Mouse (Mus musculus) liver, embryonic 11.5 days (tissue): ENCODE results near the gene Brf1. TPM values are rescaled to one million over a fixed set of nuclear protein-coding genes. Genes with fewer than 3 reads are reported as not detected.

Experiments
- ATAC-seq: fragments of 200-750 bp; cut with Nextera tagmentation; replicated peaks from 2 replicates; pipeline ENCODE4 v1.8.0; 2017; ENCODE audit warnings: moderate number of reproducible peaks, mild to moderate bottlenecking, moderate TSS enrichment, moderate library complexity; ENCODE audit not compliant: low FRiP score
- DNase-seq: peaks from one replicate; pipeline ENCODE4 v3.0.0-alpha.2; 2017; ENCODE audit warnings: low spot score
- H3K27ac ChIP-seq: fragments of 300-500 bp; sonication (generic); 2 replicates; pipeline ENCODE4 v1.5.1; 2014; ENCODE audit warnings: mild to moderate bottlenecking, low read depth, low read length, control low read depth
- H3K27me3 ChIP-seq: fragments of 300-500 bp; sonication (generic); replicated peaks from 2 replicates; pipeline ENCODE4 v1.6.1; 2014; ENCODE audit warnings: low read length, mixed read lengths; ENCODE audit not compliant: control insufficient read depth, insufficient read depth
- H3K36me3 ChIP-seq: fragments of 300-500 bp; sonication (generic); 2 replicates; pipeline ENCODE4 v1.6.1; 2014; ENCODE audit warnings: mild to moderate bottlenecking, low read length, moderate library complexity, mixed read lengths; ENCODE audit not compliant: control insufficient read depth, insufficient read depth
- H3K4me1 ChIP-seq: fragments of 300-500 bp; sonication (generic); replicated peaks from 2 replicates; pipeline ENCODE4 v1.6.1; 2014; ENCODE audit warnings: low read length, mixed read lengths; ENCODE audit not compliant: control insufficient read depth, insufficient read depth
- H3K4me2 ChIP-seq: fragments of 300-500 bp; sonication (generic); 2 replicates; pipeline ENCODE4 v1.6.1; 2014; ENCODE audit warnings: mild to moderate bottlenecking, control low read depth, moderate library complexity
- H3K4me3 ChIP-seq: fragments of 300-500 bp; sonication (generic); 2 replicates; pipeline ENCODE4 v1.5.1; 2014; ENCODE audit warnings: low read depth, low read length, control low read depth
- H3K9ac ChIP-seq: fragments of 300-500 bp; sonication (generic); 2 replicates; pipeline ENCODE4 v1.6.1; 2014; ENCODE audit warnings: low read depth, low read length, control low read depth
- H3K9me3 ChIP-seq: fragments of 300-500 bp; sonication (generic); 2 replicates; pipeline ENCODE4 v1.6.1; 2016; ENCODE audit warnings: low read length, inconsistent platforms, mixed read lengths; ENCODE audit not compliant: control insufficient read depth
- WGBS: fragments of 180-500 bp; shearing (Covaris S2); extraction: QIAGEN DNeasy Blood & Tissue Kit; methylation state at CpG from one replicate; pipeline ENCODE4 v1.1.7; 2014; 5-methylcytosine and 5-hydroxymethylcytosine counted together
- polyA plus RNA-seq: library from polyadenylated mRNA; unstranded; fragments of >200 nt; fragmentation: Nextera tagmentation; extraction: Ambion mirVana; gene quantifications from 2 replicates; pipeline ENCODE4 v1.2.1, GENCODE M21; 2014

Brf1 gene
- 51.8 and 52.9 TPM in 2 replicates for polyA plus RNA-seq

DNA sequence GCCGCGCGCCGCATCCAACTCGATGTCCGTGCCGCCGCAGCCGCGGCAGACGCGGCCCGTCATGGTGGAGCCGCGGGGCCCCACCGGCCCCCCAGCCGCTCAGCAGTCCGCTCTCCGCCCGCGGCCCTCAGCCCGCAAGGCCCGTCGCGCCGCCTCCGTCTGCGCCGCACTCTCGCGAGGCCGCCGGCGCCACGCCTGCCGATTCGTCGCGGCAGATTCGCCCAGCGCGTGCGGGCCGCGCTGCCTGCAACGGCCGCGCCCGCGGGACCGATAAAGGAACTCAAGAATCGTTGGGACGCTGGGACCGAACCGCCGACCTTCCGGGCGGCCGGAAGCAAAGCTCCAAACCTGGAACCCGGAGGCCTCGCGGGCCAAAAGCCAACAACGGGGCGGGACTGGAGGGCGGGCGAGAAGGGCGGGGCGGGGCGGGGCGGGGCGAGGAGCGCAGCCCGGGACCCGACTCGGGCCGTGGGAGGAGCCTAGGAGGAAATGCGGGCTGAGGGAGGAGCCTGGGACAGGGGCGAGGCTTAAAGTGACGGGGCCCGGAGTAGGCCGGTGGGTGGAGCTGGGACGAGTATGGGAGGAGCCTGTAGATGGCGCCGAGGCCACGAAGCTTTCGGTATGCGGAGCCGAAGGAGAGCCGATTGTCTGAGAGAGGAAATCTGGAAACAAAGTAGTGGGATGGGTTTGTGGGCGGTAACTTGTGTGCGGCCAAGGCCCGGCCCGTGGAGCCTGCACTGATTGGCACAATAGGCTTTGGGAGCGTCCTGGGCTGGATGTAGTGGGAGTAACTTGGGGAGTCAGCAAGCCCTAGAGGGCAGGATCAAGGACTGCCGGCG is at the start of gene Brf1:
Gene Brf1, minus strand, starts transcription at position 411 of the 839 bp plus-strand sequence.
- Histone ChIP-seq H3K9ac (peak within 1 kb of the TSS; percentile 96), H3K4me3 (peak within 1 kb of the TSS; percentile 90), H3K27ac (peak within 1 kb of the TSS; percentile 98), H3K4me1 (peaks cover 16% of the 10 kb centered on the region), H3K36me3 (peaks cover 4% of the 10 kb centered on the region; the same call in 1 of the 2 replicates), H3K9me3 (no peaks in the 10 kb centered on the region), H3K27me3 (no peaks in the 10 kb centered on the region), H3K4me2 (peak within 1 kb of the TSS; percentile 69)
- ATAC-seq (peak; percentile 96), DNase-seq (peak; percentile 97)
- WGBS: under 1% methylated on average over 91 of the region's 96 CpGs

DNA sequence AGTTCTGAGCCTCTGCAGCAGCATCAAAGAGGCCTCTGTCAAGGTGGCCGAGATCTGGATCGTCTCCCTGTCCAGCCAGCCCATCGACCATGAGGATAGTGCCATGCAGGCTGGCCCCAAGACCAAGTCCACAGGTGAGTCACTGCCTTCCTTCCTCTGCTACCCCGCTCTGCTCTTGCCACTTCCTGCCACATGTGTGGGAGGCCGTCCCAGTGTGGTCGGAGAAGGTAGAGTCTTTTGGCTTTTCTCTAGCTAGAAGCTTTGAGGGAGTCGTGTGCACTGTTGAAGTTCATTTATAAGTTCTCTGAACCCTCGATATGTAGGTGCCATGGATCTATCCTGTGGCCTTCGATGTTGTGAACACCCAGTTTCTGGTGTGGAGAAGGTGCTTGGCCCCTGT is 49.3 kb upstream of the Brf1 start:
- ATAC-seq (no peak), DNase-seq (no peak)
- H3K9me3 ChIP-seq: no peaks in the 10 kb centered on the region
- H3K4me1 ChIP-seq: no peaks in the 10 kb centered on the region
- no peak overlapping the region for H3K9ac ChIP-seq
- WGBS: 82% methylated on average over 9 of the region's 9 CpGs
- no peak overlapping the region for H3K4me2 ChIP-seq
- H3K27ac ChIP-seq: no peak overlapping the region
- H3K4me3 ChIP-seq: no peak overlapping the region
- peaks cover 7% of the 10 kb centered on the region; the same call in 1 of the 2 replicates for H3K36me3 ChIP-seq
- H3K27me3 ChIP-seq: no peaks in the 10 kb centered on the region

DNA sequence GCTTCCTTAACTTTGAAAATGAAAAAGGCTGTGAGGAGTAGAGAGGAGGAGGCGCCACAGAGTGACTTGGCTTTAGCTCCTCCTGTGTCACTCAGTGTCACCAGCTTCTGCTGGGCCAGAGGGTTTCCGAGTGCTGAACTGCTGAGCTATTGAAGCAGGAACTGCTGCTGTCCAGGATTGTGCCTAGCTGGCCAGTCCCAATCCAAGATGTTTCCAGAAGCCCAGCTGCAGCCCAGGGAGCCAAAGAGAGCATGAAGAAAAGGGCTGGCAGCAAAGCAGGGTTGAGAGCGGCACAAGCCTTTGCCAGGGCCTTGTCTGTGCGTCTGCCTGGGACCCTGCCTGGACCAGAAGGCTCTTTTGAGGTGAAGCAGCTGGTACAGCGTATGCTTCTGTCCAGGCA is 47.6 kb upstream of the Brf1 start:
- DNase-seq (no peak), ATAC-seq (no peak)
- Histone ChIP-seq H3K27ac (no peak overlapping the region), H3K27me3 (no peaks in the 10 kb centered on the region), H3K4me1 (peaks cover 5% of the 10 kb centered on the region), H3K4me3 (no peak overlapping the region), H3K36me3 (peaks cover 7% of the 10 kb centered on the region), H3K9me3 (no peaks in the 10 kb centered on the region), H3K9ac (no peak overlapping the region), H3K4me2 (no peak overlapping the region)
- WGBS: 91% methylated on average over 5 of the region's 5 CpGs

DNA sequence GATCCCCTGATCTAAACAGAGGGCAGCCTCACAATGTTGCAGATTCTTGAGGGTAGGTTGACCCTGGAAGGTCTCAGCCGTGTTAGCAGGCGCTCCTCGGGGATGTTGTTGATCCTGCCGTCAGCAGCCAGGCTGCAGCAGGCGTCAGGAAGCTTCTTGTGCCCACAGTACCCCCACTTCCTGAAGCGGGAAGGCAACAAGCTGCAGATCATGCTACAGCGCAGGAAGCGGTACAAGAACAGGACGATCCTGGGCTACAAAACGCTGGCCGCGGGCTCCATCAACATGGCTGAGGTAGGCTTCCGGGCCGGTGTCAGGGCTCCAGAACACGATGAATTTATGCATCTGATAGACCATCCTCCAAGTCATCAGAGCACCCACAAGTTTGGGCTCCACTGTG is 46.4 kb upstream of the Brf1 start:
- no peak overlapping the region for H3K27ac ChIP-seq
- no peak overlapping the region for H3K4me3 ChIP-seq
- WGBS: 81% methylated on average over 15 of the region's 15 CpGs

DNA sequence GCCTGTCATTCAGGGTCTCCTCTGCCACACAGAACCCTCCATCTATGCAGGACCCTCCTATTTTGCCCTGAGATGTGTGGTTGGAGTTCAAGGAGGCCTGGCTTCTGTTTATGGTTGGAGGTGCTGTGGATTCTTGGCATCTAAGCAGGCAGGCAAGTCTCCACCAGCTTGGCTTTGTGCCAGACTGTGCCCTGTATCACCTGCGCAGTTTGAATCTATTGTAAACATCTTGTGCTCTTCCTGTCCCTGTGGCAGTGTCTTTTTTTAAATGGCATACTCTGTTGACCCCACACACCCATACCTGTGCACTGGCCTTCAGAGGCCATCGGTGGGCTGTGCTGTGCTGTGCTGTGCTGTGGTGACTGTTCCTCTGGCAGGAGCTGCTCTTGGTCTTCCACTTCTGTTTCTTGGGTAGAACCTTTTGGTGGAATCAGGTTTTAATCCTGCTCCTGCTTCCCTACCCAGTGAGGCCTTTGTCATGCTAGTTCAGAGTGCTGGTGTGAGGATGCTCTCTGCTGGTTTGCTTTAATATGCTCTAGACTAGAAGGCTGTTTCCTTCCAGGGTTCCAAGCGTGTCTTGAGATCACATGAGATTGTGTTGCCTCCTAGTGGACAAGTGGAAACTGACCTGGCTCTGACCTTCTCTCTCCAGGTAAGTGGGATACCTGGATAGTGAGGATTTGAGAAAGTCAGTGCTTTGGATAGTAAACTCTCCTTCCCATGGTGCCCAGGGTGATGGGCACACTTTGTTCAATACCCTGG is 44.6 kb upstream of the Brf1 start:
- Histone ChIP-seq H3K9me3 (no peaks in the 10 kb centered on the region), H3K27ac (no peak overlapping the region), H3K4me1 (peaks cover 17% of the 10 kb centered on the region), H3K4me2 (no peak overlapping the region), H3K36me3 (peaks cover 4% of the 10 kb centered on the region), H3K4me3 (no peak overlapping the region), H3K27me3 (no peaks in the 10 kb centered on the region), H3K9ac (no peak overlapping the region)
- 92% methylated on average over 3 of the region's 3 CpGs for WGBS
- DNase-seq: no peak
- no peak for ATAC-seq

More for the DNA sequence above, 46.4 kb upstream of the Brf1 start:
- H3K27me3 ChIP-seq: no peaks in the 10 kb centered on the region
- no peak overlapping the region for H3K4me2 ChIP-seq
- H3K4me1 ChIP-seq: peaks cover 11% of the 10 kb centered on the region
- peaks cover 4% of the 10 kb centered on the region for H3K36me3 ChIP-seq
- no peak overlapping the region for H3K9ac ChIP-seq
- no peak for DNase-seq
- no peak for ATAC-seq
- no peaks in the 10 kb centered on the region for H3K9me3 ChIP-seq

DNA sequence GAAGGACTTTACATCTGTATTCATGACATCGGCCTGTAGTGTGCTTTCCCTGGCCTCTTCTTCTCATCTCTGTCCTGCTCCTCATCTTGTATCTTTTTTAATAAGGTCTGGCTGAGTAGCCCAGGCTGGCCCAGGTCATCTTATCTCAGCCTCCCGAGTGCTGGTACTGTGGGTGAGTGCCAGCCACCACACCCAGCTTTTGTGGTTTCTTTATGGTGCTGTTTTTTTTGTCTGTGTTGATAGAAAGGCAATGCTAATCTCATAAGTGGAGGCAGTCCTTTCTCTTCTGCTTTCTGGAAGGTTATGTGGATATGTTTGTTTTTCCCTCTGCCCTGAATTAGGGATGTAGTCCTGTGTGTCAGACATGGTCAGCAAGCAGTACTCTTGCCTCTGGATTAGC is 42.0 kb upstream of the Brf1 start:
- WGBS: 44% methylated on average over 2 of the region's 2 CpGs
- H3K27me3 ChIP-seq: no peaks in the 10 kb centered on the region
- H3K36me3 ChIP-seq: no peaks in the 10 kb centered on the region; the same call in none of the 2 replicates
- no peaks in the 10 kb centered on the region for H3K9me3 ChIP-seq
- DNase-seq (no peak), ATAC-seq (peak; percentile 88)
- H3K4me1 ChIP-seq: peaks cover 19% of the 10 kb centered on the region
- no peak overlapping the region for H3K4me3 ChIP-seq
- peak overlapping the region; percentile 41 for H3K4me2 ChIP-seq
- peak overlapping the region; percentile 55 for H3K27ac ChIP-seq
- no peak overlapping the region for H3K9ac ChIP-seq

DNA sequence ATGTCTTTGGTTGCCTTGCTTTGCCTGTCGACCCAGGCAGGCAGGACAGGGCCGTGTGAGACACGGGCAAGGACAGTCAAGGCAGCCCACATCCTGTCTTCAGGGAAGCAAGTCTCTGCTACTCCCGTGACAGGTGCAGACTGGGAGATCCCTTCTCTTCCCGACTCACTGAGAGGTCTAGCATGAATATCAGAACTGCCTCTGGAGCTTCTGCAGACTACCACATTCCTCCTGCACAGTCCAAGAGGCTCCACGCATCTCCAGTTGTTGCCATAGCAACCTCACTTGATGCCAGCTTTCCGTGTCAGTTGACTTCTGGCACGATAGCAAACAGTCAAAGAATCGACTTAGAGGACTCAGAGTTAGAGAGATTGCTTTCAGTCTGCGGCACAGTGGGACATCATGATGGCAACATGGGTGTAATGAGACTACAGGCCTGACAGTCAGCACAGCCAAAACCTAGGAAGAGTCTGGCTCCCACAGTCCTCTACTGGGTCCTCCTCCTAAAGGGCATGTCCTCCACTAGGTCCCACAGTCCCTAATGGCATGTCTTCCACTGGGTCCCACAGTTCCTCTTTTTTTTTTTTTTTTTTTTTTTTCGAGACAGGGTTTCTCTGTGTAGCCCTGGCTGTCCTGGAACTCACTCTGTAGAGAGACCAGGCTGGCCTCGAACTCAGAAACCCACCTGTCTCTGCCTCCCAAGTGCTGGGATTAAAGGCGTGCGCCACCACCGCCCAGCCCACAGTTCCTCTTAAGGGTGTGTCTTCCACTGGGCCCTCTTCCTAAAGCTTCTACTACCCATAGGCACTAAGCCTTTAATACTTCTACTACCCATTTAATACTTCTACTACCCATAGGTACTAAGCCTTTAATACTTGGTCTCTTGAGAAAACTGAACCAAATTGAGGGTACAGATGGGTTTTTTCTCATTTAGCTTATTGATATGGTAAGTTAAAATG is 41.3 kb upstream of the Brf1 start:
- H3K9ac ChIP-seq: no peak overlapping the region
- no peaks in the 10 kb centered on the region; the same call in none of the 2 replicates for H3K36me3 ChIP-seq
- ATAC-seq (peak; percentile 41; the same call in 1 of the 2 replicates), DNase-seq (no peak)
- no peaks in the 10 kb centered on the region for H3K9me3 ChIP-seq
- 70% methylated on average over 15 of the region's 15 CpGs for WGBS
- no peaks in the 10 kb centered on the region for H3K27me3 ChIP-seq
- peaks cover 24% of the 10 kb centered on the region for H3K4me1 ChIP-seq
- H3K4me3 ChIP-seq: no peak overlapping the region
- H3K4me2 ChIP-seq: no peak overlapping the region
- H3K27ac ChIP-seq: peak overlapping the region; percentile 55

DNA sequence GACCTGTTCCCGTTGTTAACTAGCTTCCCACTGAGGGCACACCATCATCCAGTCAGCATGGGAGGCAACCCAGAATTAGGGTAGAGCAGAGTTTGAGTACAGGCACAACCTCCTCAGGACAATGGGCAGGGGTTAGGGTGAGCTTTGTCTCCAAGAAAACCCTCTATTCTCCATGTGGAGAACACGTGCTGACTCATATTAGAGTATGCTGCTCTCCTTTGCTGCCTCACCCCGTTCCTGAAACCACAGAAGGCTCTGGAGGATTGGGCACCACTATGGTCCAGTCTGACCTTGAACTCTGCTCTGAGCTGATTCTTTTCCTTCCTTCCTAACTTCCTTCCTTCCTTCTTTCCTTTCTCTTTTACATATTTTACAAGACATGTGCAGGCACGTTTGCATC is 37.9 kb upstream of the Brf1 start:
- Histone ChIP-seq H3K4me2 (no peak overlapping the region), H3K9ac (no peak overlapping the region), H3K36me3 (no peaks in the 10 kb centered on the region), H3K4me3 (no peak overlapping the region), H3K4me1 (peaks cover 28% of the 10 kb centered on the region), H3K27me3 (no peaks in the 10 kb centered on the region), H3K9me3 (no peaks in the 10 kb centered on the region), H3K27ac (no peak overlapping the region)
- DNase-seq: no peak
- no peak for ATAC-seq
- WGBS: 81% methylated on average over 4 of the region's 4 CpGs
